Mouse (Mus musculus) forebrain, embryonic 14.5 days (tissue): ENCODE results near the gene Fignl1. TPM values are rescaled to one million over a fixed set of nuclear protein-coding genes. Genes with fewer than 3 reads are reported as not detected.
A peak's percentile ranks its signal among the peaks of the same experiment; 100 is the strongest.

Source experiments
- ATAC-seq: fragments of 200-750 bp; cut with Nextera tagmentation; 2 replicates; pipeline ENCODE4 v1.8.0; 2017; ENCODE audit warnings: mild to moderate bottlenecking, moderate library complexity
- DNase-seq: peaks from one replicate; pipeline ENCODE4 v3.0.0-alpha.2; 2015; ENCODE audit warnings: low spot score
- H3K27ac ChIP-seq: fragments of 300-500 bp; sonication (generic); 2 replicates; pipeline ENCODE4 v1.5.1; 2014; ENCODE audit warnings: low read depth, mild to moderate bottlenecking, control low read depth, low read length, moderate library complexity
- H3K27me3 ChIP-seq: fragments of 300-500 bp; sonication (generic); replicated peaks from 2 replicates; pipeline ENCODE4 v1.6.1; 2014; ENCODE audit warnings: low read length, control low read depth, mixed read lengths; ENCODE audit not compliant: control insufficient read depth, insufficient read depth
- H3K36me3 ChIP-seq: fragments of 300-500 bp; sonication (generic); 2 replicates; pipeline ENCODE4 v1.6.1; 2014; ENCODE audit warnings: low read length, control low read depth; ENCODE audit not compliant: control insufficient read depth, insufficient read depth
- H3K4me1 ChIP-seq: fragments of 300-500 bp; sonication (generic); 2 replicates; pipeline ENCODE4 v1.6.1; 2014; ENCODE audit warnings: antibody characterized with exemption, low read length, control low read depth; ENCODE audit not compliant: control insufficient read depth, insufficient read depth
- H3K4me2 ChIP-seq: fragments of 300-500 bp; sonication (generic); 2 replicates; pipeline ENCODE4 v1.6.1; 2014; ENCODE audit warnings: mild to moderate bottlenecking, control low read depth, low read length
- H3K4me3 ChIP-seq: fragments of 300-500 bp; sonication (generic); 2 replicates; pipeline ENCODE4 v1.5.1; 2014; ENCODE audit warnings: low read depth, low read length, control low read depth
- H3K9ac ChIP-seq: fragments of 300-500 bp; sonication (generic); 2 replicates; pipeline ENCODE4 v1.6.1; 2014; ENCODE audit warnings: mild to moderate bottlenecking, low read length, control low read depth, moderate library complexity
- H3K9me3 ChIP-seq: fragments of 300-500 bp; sonication (generic); replicated peaks from 2 replicates; pipeline ENCODE4 v1.6.1; 2016; ENCODE audit warnings: low read length, control low read depth, mixed read lengths; ENCODE audit not compliant: control insufficient read depth
- WGBS: fragments of 180-500 bp; shearing (Covaris S2); extraction: QIAGEN DNeasy Blood & Tissue Kit; methylation state at CpG from one replicate; pipeline ENCODE4 v1.1.7; 2014; 5-methylcytosine and 5-hydroxymethylcytosine counted together
- polyA plus RNA-seq: library from polyadenylated mRNA; unstranded; fragments of >200 nt; fragmentation: Nextera tagmentation; extraction: Ambion mirVana; gene quantifications from 2 replicates; pipeline ENCODE4 v1.2.1, GENCODE M21; 2014

Gene Fignl1
- polyA plus RNA-seq, 1 experiment from 2014 or later: 40.2 TPM

DNA sequence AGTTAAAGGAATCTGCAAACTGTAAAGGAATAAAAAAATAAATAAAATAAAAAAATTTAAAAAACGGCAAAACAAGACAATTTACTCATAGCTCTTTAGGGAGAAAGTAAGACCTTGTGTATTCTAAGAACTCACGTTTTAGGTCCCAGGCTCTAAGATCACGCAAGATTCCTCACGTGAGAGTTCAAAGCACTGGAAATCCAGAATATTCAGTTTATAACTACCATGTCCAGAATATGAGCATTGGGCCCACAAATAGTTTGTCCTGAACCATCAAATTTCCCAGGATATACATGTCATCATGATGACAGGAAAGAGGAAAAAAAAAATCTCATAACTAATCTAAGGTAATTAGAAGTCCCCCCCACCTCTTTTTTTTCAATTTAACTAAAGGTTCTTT, 27.0 kb upstream of the Fignl1 start:
- no peaks in the 10 kb centered on the region for H3K36me3 ChIP-seq
- no peak for ATAC-seq
- H3K4me3 ChIP-seq: no peak overlapping the region
- 81% methylated on average over 4 of the region's 4 CpGs for WGBS
- H3K4me1 ChIP-seq: no peaks in the 10 kb centered on the region; the same call in 1 of the 2 replicates
- H3K4me2 ChIP-seq: no peak overlapping the region
- DNase-seq: no peak
- no peak overlapping the region for H3K27ac ChIP-seq
- no peak overlapping the region for H3K9ac ChIP-seq
- H3K9me3 ChIP-seq: no peaks in the 10 kb centered on the region
- no peaks in the 10 kb centered on the region for H3K27me3 ChIP-seq

DNA sequence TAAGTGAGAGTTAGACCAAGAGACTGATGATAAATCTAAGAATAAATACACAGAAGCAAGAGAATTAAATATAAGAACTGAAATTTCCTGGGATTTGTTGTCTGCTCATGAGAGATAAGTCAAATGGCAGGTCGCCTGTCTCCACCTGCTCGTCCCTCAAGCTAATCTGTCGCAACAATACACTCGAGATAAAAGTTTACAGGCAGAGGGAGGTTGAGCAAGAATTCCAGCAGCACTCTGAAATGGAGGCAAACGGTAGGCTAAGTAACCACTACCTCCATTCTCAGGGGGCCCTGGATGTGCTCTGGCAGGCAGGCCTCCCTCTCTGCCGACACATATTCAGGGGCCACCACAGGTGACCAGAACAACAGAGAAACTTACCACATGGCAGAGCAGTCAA, 26.6 kb upstream of the Fignl1 start:
- whole genome bisulfite sequencing: 54% methylated on average over 6 of the region's 6 CpGs

DNA sequence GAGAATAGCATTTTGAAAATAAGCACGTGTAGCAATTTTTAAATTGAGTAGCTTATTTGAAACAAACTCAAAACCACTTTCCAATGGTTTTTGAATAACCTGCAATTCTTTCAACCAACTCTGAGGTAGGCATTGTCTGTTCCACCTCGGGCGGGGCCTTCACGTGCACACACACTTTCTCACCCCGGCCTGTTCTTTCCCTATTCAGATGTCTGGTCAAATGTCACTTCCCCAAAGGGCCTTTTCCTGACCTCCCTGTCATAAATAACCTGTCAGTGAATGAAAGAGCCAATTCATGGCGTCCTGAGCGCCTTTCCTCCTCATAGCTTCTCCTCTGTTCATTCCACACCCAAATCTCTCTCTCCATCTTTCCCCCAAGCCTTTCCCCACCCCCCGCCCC, 24.3 kb upstream of the Fignl1 start:
- no peak overlapping the region for H3K4me3 ChIP-seq
- no peak overlapping the region for H3K9ac ChIP-seq
- H3K36me3 ChIP-seq: no peaks in the 10 kb centered on the region
- H3K4me1 ChIP-seq: peaks cover 16% of the 10 kb centered on the region; the same call in 1 of the 2 replicates
- ATAC-seq (no peak), DNase-seq (no peak)
- H3K27me3 ChIP-seq: no peaks in the 10 kb centered on the region
- H3K4me2 ChIP-seq: no peak overlapping the region
- no peaks in the 10 kb centered on the region for H3K9me3 ChIP-seq
- H3K27ac ChIP-seq: no peak overlapping the region
- WGBS: 64% methylated on average over 8 of the region's 8 CpGs

More for the DNA sequence above, 26.6 kb upstream of the Fignl1 start:
- DNase-seq: no peak
- H3K9me3 ChIP-seq: no peaks in the 10 kb centered on the region
- no peak for ATAC-seq
- no peak overlapping the region for H3K4me3 ChIP-seq
- H3K27me3 ChIP-seq: no peaks in the 10 kb centered on the region
- no peaks in the 10 kb centered on the region for H3K36me3 ChIP-seq
- H3K4me1 ChIP-seq: no peaks in the 10 kb centered on the region; the same call in 1 of the 2 replicates
- H3K4me2 ChIP-seq: no peak overlapping the region
- no peak overlapping the region for H3K9ac ChIP-seq
- no peak overlapping the region for H3K27ac ChIP-seq

DNA sequence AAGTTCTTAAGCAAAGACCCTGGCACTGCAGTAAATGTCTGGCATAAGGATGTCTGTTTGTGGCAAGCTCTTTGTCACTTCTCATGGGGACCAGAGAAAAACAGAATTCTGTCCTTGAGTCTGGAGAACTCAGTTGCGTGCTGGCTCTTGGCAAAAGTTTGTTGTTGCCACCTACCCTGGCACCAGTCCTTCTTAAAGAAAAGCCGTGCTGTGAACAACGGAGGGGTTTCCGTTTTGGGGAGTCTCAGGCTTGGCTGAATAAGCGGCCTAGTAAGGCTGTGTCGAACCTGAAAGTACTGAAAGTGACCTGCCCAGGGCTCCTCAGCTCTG, 24.0 kb upstream of the Fignl1 start:
- ATAC-seq (no peak), DNase-seq (peak; percentile 33)
- Histone ChIP-seq H3K9me3 (no peaks in the 10 kb centered on the region), H3K27me3 (no peaks in the 10 kb centered on the region), H3K36me3 (no peaks in the 10 kb centered on the region), H3K4me3 (no peak overlapping the region), H3K4me2 (no peak overlapping the region), H3K4me1 (peaks cover 16% of the 10 kb centered on the region; the same call in 1 of the 2 replicates), H3K9ac (no peak overlapping the region), H3K27ac (no peak overlapping the region)
- 25% methylated on average over 6 of the region's 6 CpGs for WGBS

DNA sequence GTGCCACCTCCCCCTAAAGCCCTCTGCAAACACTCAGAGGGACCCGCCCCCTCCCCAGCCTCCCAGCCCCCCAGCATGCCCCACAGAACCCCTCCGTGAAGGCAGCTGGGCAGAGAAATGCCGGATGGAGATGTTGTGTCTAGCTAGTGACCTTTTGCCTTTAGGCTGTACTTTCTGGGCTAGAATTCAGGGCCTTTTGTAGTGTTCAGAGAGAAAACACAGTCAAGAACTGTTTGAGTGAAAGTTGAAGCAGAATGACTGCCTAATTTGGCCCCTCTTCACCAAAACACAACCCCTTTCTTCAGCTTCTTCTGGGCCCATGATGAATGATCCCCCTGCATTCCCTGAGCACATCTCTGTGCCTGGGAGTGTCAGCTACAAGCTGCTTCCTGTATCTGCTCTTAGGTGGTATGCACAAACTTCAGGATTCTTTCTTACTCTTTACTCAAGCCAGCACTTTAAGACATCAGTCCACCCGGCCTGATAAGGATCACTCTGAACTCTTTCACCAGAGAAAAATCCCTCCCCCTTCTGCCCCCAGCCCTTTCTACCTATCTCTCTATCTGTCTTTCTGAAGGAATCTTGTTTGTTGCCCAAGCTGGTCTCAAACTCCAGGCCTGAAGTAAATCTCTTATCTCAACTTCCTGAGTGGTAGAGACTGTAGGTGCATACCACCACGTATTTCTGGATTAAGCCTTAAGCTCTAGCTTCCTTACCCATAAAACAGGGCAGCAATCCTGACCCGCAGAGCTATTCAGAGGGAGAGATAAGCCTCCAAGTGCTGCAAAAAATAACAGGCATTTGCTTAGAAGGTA, 23.4 kb upstream of the Fignl1 start:
- Histone ChIP-seq H3K4me2 (no peak overlapping the region), H3K9ac (no peak overlapping the region), H3K9me3 (no peaks in the 10 kb centered on the region), H3K4me1 (peaks cover 16% of the 10 kb centered on the region; the same call in 1 of the 2 replicates), H3K27ac (no peak overlapping the region), H3K36me3 (no peaks in the 10 kb centered on the region), H3K4me3 (no peak overlapping the region), H3K27me3 (no peaks in the 10 kb centered on the region)
- WGBS: 20% methylated on average over 6 of the region's 6 CpGs
- DNase-seq (no peak), ATAC-seq (no peak)

DNA sequence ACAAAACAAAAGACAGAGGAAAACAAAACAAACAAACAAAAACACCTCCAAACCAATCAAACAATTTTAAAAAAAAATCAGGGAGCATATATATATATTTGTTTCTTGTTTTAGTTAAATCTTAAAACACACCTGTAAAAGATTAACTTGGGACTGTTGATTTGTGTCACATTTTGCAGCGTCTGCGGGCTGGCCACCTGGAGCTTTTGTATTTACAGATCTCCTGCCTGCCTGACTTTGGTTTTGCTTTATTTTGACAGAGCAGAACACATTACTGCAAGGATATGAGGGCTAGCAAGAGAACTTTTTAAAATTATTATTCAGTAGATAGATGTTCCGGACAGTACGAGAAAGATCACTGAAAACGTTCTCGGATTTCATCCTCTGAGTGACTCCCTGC, 22.8 kb upstream of the Fignl1 start:
- DNase-seq (no peak), ATAC-seq (no peak)
- no peaks in the 10 kb centered on the region for H3K36me3 ChIP-seq
- H3K4me3 ChIP-seq: no peak overlapping the region
- H3K27ac ChIP-seq: no peak overlapping the region
- H3K4me1 ChIP-seq: peaks cover 16% of the 10 kb centered on the region; the same call in 1 of the 2 replicates
- no peaks in the 10 kb centered on the region for H3K9me3 ChIP-seq
- no peak overlapping the region for H3K4me2 ChIP-seq
- 43% methylated on average over 6 of the region's 6 CpGs for WGBS
- no peak overlapping the region for H3K9ac ChIP-seq
- no peaks in the 10 kb centered on the region for H3K27me3 ChIP-seq

DNA sequence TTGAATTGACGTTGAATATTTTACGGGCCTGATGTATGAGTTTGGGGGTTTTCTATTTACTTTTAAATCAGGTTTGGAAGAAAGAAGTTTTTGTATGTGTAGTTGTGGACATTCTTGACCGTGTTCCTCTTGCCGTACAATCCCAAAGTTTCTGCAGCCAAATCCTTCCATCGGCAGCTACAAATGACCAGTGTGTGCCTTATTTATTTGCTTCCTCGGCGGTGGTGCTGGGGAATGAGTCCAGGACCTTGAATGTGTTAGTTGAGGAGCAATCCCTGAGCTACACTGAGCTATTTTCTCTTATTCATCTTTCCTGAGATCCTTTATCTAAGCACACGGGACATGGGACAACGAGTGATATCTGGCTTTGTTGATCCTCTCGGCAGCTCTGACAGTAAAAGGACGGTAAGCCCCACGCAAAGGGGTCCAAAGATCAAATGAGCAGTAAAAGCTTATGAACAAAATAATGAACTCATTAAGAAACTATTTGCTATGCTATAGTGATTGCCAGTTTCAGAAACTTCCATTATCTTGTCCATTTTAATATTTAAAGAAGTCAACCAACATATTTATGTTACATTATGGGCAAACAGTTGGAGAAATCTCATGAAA, 22.2 kb upstream of the Fignl1 start:
- no peaks in the 10 kb centered on the region for H3K36me3 ChIP-seq
- DNase-seq (no peak), ATAC-seq (no peak)
- H3K4me2 ChIP-seq: no peak overlapping the region
- WGBS: 40% methylated on average over 12 of the region's 12 CpGs
- H3K27ac ChIP-seq: no peak overlapping the region
- H3K27me3 ChIP-seq: no peaks in the 10 kb centered on the region
- no peaks in the 10 kb centered on the region for H3K9me3 ChIP-seq
- H3K4me3 ChIP-seq: no peak overlapping the region
- H3K4me1 ChIP-seq: peaks cover 16% of the 10 kb centered on the region; the same call in 1 of the 2 replicates
- no peak overlapping the region for H3K9ac ChIP-seq

DNA sequence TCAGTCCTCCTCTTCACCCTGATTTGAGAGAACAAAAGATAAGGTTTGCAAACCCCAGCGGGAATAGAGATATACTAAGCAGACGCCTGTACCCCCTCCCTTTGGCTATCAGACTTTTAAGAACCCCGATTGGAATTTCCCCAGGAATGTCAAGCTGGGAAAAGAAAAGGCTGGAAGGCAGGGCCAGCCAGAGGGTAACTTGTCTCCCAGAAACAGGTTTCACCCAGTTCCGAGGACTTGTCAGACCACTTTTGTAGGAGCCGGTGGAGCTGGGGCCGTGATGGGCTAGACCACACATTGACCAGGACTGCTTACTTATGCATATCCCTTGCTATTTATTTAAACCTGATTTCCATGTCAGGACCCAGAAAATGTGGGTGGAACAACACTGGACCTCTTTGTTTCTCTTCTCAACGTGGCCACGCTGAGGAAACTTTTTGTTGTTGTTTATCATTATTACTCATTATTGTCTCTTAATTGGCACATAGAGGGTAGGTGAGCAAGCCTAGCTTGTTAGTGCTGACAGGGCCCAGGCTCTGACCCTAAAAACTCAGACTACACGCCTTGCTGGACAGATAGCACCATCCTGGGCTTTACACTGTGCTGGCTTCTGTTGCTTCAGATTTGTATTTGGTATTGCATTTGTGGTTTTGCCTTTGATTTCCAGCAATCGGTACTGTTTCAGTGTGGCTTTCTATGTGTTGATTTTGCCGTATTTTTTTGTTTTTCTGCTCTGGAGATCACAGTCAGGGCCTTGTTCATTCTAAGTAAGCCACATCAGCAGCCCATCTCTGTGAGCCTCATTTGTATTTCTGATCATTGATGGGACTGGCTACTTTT, 20.6 kb upstream of the Fignl1 start:
- no peaks in the 10 kb centered on the region for H3K27me3 ChIP-seq
- no peaks in the 10 kb centered on the region for H3K9me3 ChIP-seq
- H3K4me3 ChIP-seq: no peak overlapping the region
- ATAC-seq (no peak), DNase-seq (no peak)
- WGBS: 22% methylated on average over 11 of the region's 11 CpGs
- peaks cover 25% of the 10 kb centered on the region for H3K4me1 ChIP-seq
- no peaks in the 10 kb centered on the region for H3K36me3 ChIP-seq
- 0 out of 2 replicates have a peak overlapping the region, but pooled peaks have one; percentile 8 for H3K9ac ChIP-seq
- no peak overlapping the region for H3K4me2 ChIP-seq
- no peak overlapping the region for H3K27ac ChIP-seq
